8 mouse cellular contexts compared by ENCODE assay signal in the genomic region with DNA sequence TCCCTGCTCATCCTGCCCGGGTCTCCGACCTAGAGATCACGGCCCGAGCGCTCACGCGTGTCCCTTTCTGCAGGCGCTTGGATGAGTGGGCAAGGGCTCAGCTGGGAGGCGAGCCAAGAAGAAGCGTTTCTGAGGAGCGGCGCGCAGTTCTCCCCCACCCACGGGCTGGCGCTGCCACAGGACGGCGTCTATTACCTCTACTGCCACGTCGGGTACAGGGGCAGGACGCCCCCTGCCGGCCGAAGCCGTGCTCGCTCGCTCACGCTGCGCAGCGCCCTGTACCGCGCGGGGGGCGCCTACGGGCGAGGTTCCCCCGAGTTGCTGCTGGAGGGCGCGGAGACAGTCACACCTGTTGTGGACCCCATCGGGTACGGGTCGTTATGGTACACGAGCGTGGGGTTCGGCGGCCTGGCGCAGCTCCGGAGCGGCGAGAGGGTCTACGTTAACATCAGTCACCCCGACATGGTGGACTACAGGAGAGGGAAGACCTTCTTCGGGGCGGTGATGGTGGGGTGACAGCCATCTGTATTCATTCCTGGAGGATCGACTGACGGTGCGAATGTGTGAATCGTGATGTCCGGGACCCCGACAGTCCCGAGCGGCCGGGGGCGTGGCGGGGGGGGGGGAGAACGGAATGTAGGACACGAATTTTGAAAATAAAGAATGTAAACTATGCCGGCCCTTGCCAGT. TPM values are rescaled to one million over a fixed set of nuclear protein-coding genes. Genes with fewer than 3 reads are reported as not detected.
A peak's percentile ranks its signal among the peaks of the same experiment; 100 is the strongest.
DNase-seq lines count a peak whose midpoint lies in the region; ATAC-seq and TF ChIP-seq lines count a peak whose summit lies in the region.

No protein-coding gene starts in this region.

- peak; percentile 57; the same call in 1 of the 2 replicates for ATAC-seq in hindbrain, embryonic 13.5 days (ENCODE audit: low FRiP score)

- no peaks in the 10 kb centered on the region for H3K9me3 ChIP-seq in MEL (replicated peaks; ENCODE audit: insufficient read depth, low read length)
- H3K9me3 ChIP-seq in hindbrain, embryonic 13.5 days: no peaks in the 10 kb centered on the region

- TF ChIP-seq RAD21 in MEL (IDR thresholded peaks at IDR 0.05; ENCODE audit: low read depth, low read length): peak; percentile 51

- H3K27ac ChIP-seq in MEL (ENCODE audit: control insufficient read depth, low read depth, low read length): peak overlapping the region; percentile 5; the same call in 1 of the 2 replicates
- H3K27ac ChIP-seq in hindbrain, embryonic 13.5 days: no peak overlapping the region

- WGBS in hindbrain, embryonic 13.5 days: 1% methylated on average over 66 of the region's 66 CpGs

- H3K4me1 ChIP-seq in MEL (ENCODE audit: control insufficient read depth in 1 of 2, insufficient read depth in 2 of 2, low read length in 2 of 2): peaks cover 12 to 23% of the 10 kb centered on the region in 2 experiments
- H3K4me1 ChIP-seq in hindbrain, embryonic 13.5 days (replicated peaks): peaks cover 18% of the 10 kb centered on the region

- peak in 1 of 2 experiments; percentile 42; a peak in 2 of 4 replicates for TF ChIP-seq POLR2A in MEL (IDR thresholded peaks at IDR 0.05; ENCODE audit: control insufficient read depth in 1 of 2, insufficient read depth in 1 of 2, low read depth in 1 of 2, low read length in 2 of 2, poor library complexity in 1 of 2)

- TF ChIP-seq EP300 in MEL (IDR thresholded peaks at IDR 0.05; ENCODE audit: low read depth in 1 of 2, low read length in 2 of 2): peak in 1 of 2 experiments; percentile 18; a peak in 2 of 4 replicates

- TF ChIP-seq CTCF in MEL (IDR thresholded peaks at IDR 0.05 in 2 of 3, conservative IDR thresholded peaks at IDR 0.05 in 1 of 3; ENCODE audit: control insufficient read depth in 1 of 3, insufficient read depth in 1 of 3, low read depth in 2 of 3, low read length in 3 of 3, poor library complexity in 1 of 3, severe bottlenecking in 1 of 3): peak; percentile 81 to 96 (median 96)

- H3K4me3 ChIP-seq in MEL (ENCODE audit: control insufficient read depth in 1 of 2, insufficient read depth in 1 of 2, low read depth in 2 of 2, low read length in 2 of 2): peak overlapping the region; percentile 71 to 74
- peak overlapping the region; percentile 40 for H3K4me3 ChIP-seq in hindbrain, embryonic 13.5 days

- H3K79me2 ChIP-seq in MEL (ENCODE audit: control insufficient read depth, insufficient read depth, low read length, poor library complexity): peaks cover 5% of the 10 kb centered on the region; the same call in 1 of the 2 replicates

- peak overlapping the region; percentile 65 for H3K4me2 ChIP-seq in hindbrain, embryonic 13.5 days

- H3K27me3 ChIP-seq in MEL (ENCODE audit: control insufficient read depth in 1 of 2, insufficient read depth in 2 of 2, low read length in 2 of 2): no peaks in the 10 kb centered on the region
- peaks cover 64% of the 10 kb centered on the region for H3K27me3 ChIP-seq in hindbrain, embryonic 13.5 days

- peak overlapping the region; percentile 71 for H3K9ac ChIP-seq in MEL (ENCODE audit: control insufficient read depth, low read depth, low read length, poor library complexity, severe bottlenecking)
- peak overlapping the region; percentile 62 for H3K9ac ChIP-seq in hindbrain, embryonic 13.5 days

- peaks cover 0 to 17% of the 10 kb centered on the region in 2 experiments; a peak in 2 of 4 replicates for H3K36me3 ChIP-seq in MEL (ENCODE audit: control insufficient read depth in 1 of 2, insufficient read depth in 2 of 2, low read length in 2 of 2)
- no peaks in the 10 kb centered on the region for H3K36me3 ChIP-seq in hindbrain, embryonic 13.5 days

- peak; percentile 89 for DNase-seq in MEL (ENCODE audit: low read depth, low spot score)
- DNase-seq in cerebellum, adult 9-11 months: peak; percentile 49
- peak; percentile 65 to 76 for DNase-seq in frontal cortex, postnatal 10 days (ENCODE audit: low spot score in 2 of 2)
- peak; percentile 78 to 83 for DNase-seq in left cerebral cortex, adult 18-20 months (ENCODE audit: low spot score in 2 of 2)
- peak; percentile 88 to 90 for DNase-seq in lung, postnatal 4 days
- peak; percentile 51 for DNase-seq in retina, postnatal 7 days (ENCODE audit: low read depth, low spot score)
- peak; percentile 63 to 76 for DNase-seq in urinary bladder, adult 18-20 months (ENCODE audit: low spot score in 2 of 2)

TF ChIP-seq in MEL, 35 proteins besides CTCF, POLR2A, EP300 and RAD21 (continues in another document):
- peak; percentile 74 for TF ChIP-seq SIN3A (IDR thresholded peaks at IDR 0.05; ENCODE audit: low read length)
- TF ChIP-seq MAFK (IDR thresholded peaks at IDR 0.05; ENCODE audit: borderline replicate concordance, low read depth, low read length): no peak
- TF ChIP-seq ZC3H11A (IDR thresholded peaks at IDR 0.05; ENCODE audit: low read depth, low read length): peak; percentile 47
- TF ChIP-seq JUND (IDR thresholded peaks at IDR 0.05; ENCODE audit: low read depth, low read length): no peak
- no peak; the same call in 1 of the 2 replicates for TF ChIP-seq MXI1 (IDR thresholded peaks at IDR 0.05; ENCODE audit: low read depth, low read length)
- no peak for TF ChIP-seq POLR2AphosphoS5 (IDR thresholded peaks at IDR 0.05; ENCODE audit: borderline replicate concordance, low read depth, low read length)
- TF ChIP-seq MAZ (IDR thresholded peaks at IDR 0.05; ENCODE audit: low read depth, low read length): peak; percentile 94
- TF ChIP-seq ETS1 (IDR thresholded peaks at IDR 0.05; ENCODE audit: low read depth, low read length): peak; percentile 42; the same call in 1 of the 2 replicates
- no peak for TF ChIP-seq ELF1 (IDR thresholded peaks at IDR 0.05; ENCODE audit: low read depth, low read length)
- no peak for TF ChIP-seq CHD1 (IDR thresholded peaks at IDR 0.05; ENCODE audit: low read depth, low read length)
- no peak for TF ChIP-seq KAT2A (conservative IDR thresholded peaks at IDR 0.05; ENCODE audit: low read depth, low read length)
- no peak for TF ChIP-seq ZNF384 (IDR thresholded peaks at IDR 0.05; ENCODE audit: low read depth, low read length)
- TF ChIP-seq BHLHE40 (IDR thresholded peaks at IDR 0.05; ENCODE audit: borderline replicate concordance, low read depth, low read length): no peak
- no peak for TF ChIP-seq RCOR1 (IDR thresholded peaks at IDR 0.05; ENCODE audit: low read depth, low read length)
- no peak for TF ChIP-seq TBP (IDR thresholded peaks at IDR 0.05; ENCODE audit: low read depth, low read length)
- no peak for TF ChIP-seq GABPA (IDR thresholded peaks at IDR 0.05; ENCODE audit: low read depth, low read length)
- no peak for TF ChIP-seq TAL1 (IDR thresholded peaks at IDR 0.05; ENCODE audit: low read length)
- no peak for TF ChIP-seq USF1 (IDR thresholded peaks at IDR 0.05; ENCODE audit: low read depth, low read length)
- no peak for TF ChIP-seq USF2 (IDR thresholded peaks at IDR 0.05; ENCODE audit: borderline replicate concordance in 1 of 2, insufficient read depth in 1 of 2, low read depth in 1 of 2, low read length in 2 of 2)
- peak; percentile 29; the same call in 1 of the 2 replicates for TF ChIP-seq HCFC1 (IDR thresholded peaks at IDR 0.05; ENCODE audit: low read depth, low read length)
- peak; percentile 78 for TF ChIP-seq SMC3 (IDR thresholded peaks at IDR 0.05; ENCODE audit: low read depth, low read length)
- no peak for TF ChIP-seq GATA1 (IDR thresholded peaks at IDR 0.05; ENCODE audit: low read depth, low read length)
- no peak for TF ChIP-seq MYB (IDR thresholded peaks at IDR 0.05; ENCODE audit: low read depth, low read length)
- TF ChIP-seq UBTF (IDR thresholded peaks at IDR 0.05; ENCODE audit: borderline replicate concordance, insufficient read depth, low read depth, low read length): 0 out of 2 replicates have a peak, but pooled peaks have one; percentile 11
- TF ChIP-seq ZMIZ1 (IDR thresholded peaks at IDR 0.05; ENCODE audit: low read depth, low read length): no peak
- TF ChIP-seq TCF12 (IDR thresholded peaks at IDR 0.05; ENCODE audit: low read depth, low read length): 0 out of 2 replicates have a peak, but pooled peaks have one; percentile 42
- TF ChIP-seq CHD2 (IDR thresholded peaks at IDR 0.05; ENCODE audit: low read length): no peak

RNA-seq across cellular contexts. Expression of gene Ltb, which starts 1.5 kb away (rescaled TPM):
- 0.75 and 1.1 TPM in 2 replicates for total RNA-seq in MEL (2012; rRNA removed)
- 1 to 10 TPM in 1 of 2 experiments, not detected in 1; 1.5 TPM for polyA plus RNA-seq in MEL (2012; ENCODE audit: insufficient read depth in 1 of 2, insufficient read length in 2 of 2, low read depth in 1 of 2, low replicate concordance in 2 of 2, missing spikeins in 1 of 2)
- 0.44 and 0.52 TPM in 2 replicates for polyA plus RNA-seq in hindbrain, embryonic 13.5 days (2015; fragmentation: Nextera tagmentation; extraction: Ambion mirVana)
- total RNA-seq in left cerebral cortex, adult 18-20 months (2021): under 1 TPM; 0.79 to 0.80 TPM

RNA-seq across cellular contexts. Expression of gene Tnf, which starts 6.0 kb away (rescaled TPM):
- total RNA-seq in MEL (2012; rRNA removed): 0.95 and 1.2 TPM in 2 replicates
- polyA plus RNA-seq in MEL (2012; ENCODE audit: insufficient read depth in 1 of 2, insufficient read length in 2 of 2, low read depth in 1 of 2, low replicate concordance in 2 of 2, missing spikeins in 1 of 2): 1 to 10 TPM in 1 of 2 experiments, not detected in 1; 2.0 TPM
- polyA plus RNA-seq in hindbrain, embryonic 13.5 days (2015; fragmentation: Nextera tagmentation; extraction: Ambion mirVana): not detected in 2 replicates
- not detected for total RNA-seq in left cerebral cortex, adult 18-20 months (2021)

RNA-seq across cellular contexts. Expression of gene Lst1, which starts 7.5 kb away (rescaled TPM):
- total RNA-seq in MEL (2012; rRNA removed): 15.2 and 16.9 TPM in 2 replicates
- polyA plus RNA-seq in MEL (2012; ENCODE audit: insufficient read depth in 1 of 2, insufficient read length in 2 of 2, low read depth in 1 of 2, low replicate concordance in 2 of 2, missing spikeins in 1 of 2): 10 to 100 TPM in 1 of 2 experiments, not detected in 1; 29.0 TPM
- polyA plus RNA-seq in hindbrain, embryonic 13.5 days (2015; fragmentation: Nextera tagmentation; extraction: Ambion mirVana): 6.8 and 8.9 TPM in 2 replicates
- total RNA-seq in left cerebral cortex, adult 18-20 months (2021): 1 to 10 TPM; 6.0 to 6.9 TPM

RNA-seq across cellular contexts. Expression of gene Lta, which starts 9.4 kb away (rescaled TPM):
- total RNA-seq in MEL (2012; rRNA removed): not detected in 2 replicates
- under 1 TPM in 1 of 2 experiments, not detected in 1; 0.24 TPM for polyA plus RNA-seq in MEL (2012; ENCODE audit: insufficient read depth in 1 of 2, insufficient read length in 2 of 2, low read depth in 1 of 2, low replicate concordance in 2 of 2, missing spikeins in 1 of 2)
- 0.23 and 0.27 TPM in 2 replicates for polyA plus RNA-seq in hindbrain, embryonic 13.5 days (2015; fragmentation: Nextera tagmentation; extraction: Ambion mirVana)
- under 1 TPM; 0.23 to 0.60 TPM for total RNA-seq in left cerebral cortex, adult 18-20 months (2021)

RNA-seq across cellular contexts. Expression of gene Aif1, which starts 19.9 kb away (rescaled TPM):
- 0.29 and 0.42 TPM in 2 replicates for total RNA-seq in MEL (2012; rRNA removed)
- polyA plus RNA-seq in MEL (2012; ENCODE audit: insufficient read depth in 1 of 2, insufficient read length in 2 of 2, low read depth in 1 of 2, low replicate concordance in 2 of 2, missing spikeins in 1 of 2): under 1 TPM in 1 of 2 experiments, not detected in 1; 0.45 TPM
- polyA plus RNA-seq in hindbrain, embryonic 13.5 days (2015; fragmentation: Nextera tagmentation; extraction: Ambion mirVana): 8.7 and 11.6 TPM in 2 replicates
- 10 to 100 TPM in 1 of 2 experiments, 1 to 10 TPM in 1; 8.6 to 11.6 TPM for total RNA-seq in left cerebral cortex, adult 18-20 months (2021)
